Mouse (Mus musculus) testis, adult 2 months (tissue): ENCODE data around the gene Fcrl1.

Source experiments
- CTCF ChIP-seq: fragments of 200-500 bp; IDR thresholded peaks from 2 replicates; pipeline ENCODE4 v1.5.1; 2012; ENCODE audit warnings: low read depth, mild to moderate bottlenecking, inconsistent platforms, low read length, moderate library complexity; ENCODE audit not compliant: control insufficient read depth, insufficient read depth, insufficient replicate concordance
- POLR2A ChIP-seq: fragments of 200-500 bp; IDR thresholded peaks from 2 replicates; pipeline ENCODE4 v1.6.1; 2012; ENCODE audit warnings: low read depth, mild to moderate bottlenecking, inconsistent platforms, low read length, moderate library complexity; ENCODE audit not compliant: control insufficient read depth

DNA sequence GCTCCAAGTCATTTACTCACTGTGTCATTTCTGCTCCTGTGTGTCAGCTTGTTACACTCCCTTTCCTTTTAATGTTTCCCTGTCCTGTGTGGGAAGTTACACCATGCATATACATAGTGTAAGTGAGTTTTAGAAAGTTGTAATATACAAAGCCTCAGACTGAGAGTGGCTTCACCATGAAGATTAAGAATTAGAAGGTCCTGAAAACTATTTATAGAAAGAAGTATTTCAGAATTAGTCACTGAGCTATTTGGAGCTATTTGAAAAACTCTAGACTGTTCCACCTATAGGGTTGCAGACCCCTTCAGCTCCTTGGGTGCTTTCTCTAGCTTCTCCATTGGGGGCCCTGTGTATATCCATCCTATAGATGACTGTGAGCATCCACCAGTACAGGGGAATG is 17.0 kb upstream of the Fcrl1 start:
- TF ChIP-seq POLR2A, result no peak
- TF ChIP-seq CTCF, result no peak
